Mouse (Mus musculus) limb, embryonic 15.5 days (tissue): ENCODE results near the gene Rnf212. TPM values are rescaled to one million over a fixed set of nuclear protein-coding genes. Genes with fewer than 3 reads are reported as not detected.

Experiments
- ATAC-seq: fragments of 200-750 bp; cut with Nextera tagmentation; 2 replicates; pipeline ENCODE4 v1.8.0; 2017; ENCODE audit warnings: low read depth, moderate TSS enrichment; ENCODE audit not compliant: insufficient number of reproducible peaks, low FRiP score, low TSS enrichment
- H3K27ac ChIP-seq: fragments of 300-500 bp; sonication (generic); 2 replicates; pipeline ENCODE4 v1.5.1; 2015; ENCODE audit warnings: moderate library complexity, mild to moderate bottlenecking, inconsistent platforms
- H3K27me3 ChIP-seq: fragments of 300-500 bp; sonication (generic); 2 replicates; pipeline ENCODE4 v1.6.1; 2015; ENCODE audit warnings: inconsistent platforms
- H3K36me3 ChIP-seq: fragments of 300-500 bp; sonication (generic); 2 replicates; pipeline ENCODE4 v1.6.1; 2015; ENCODE audit warnings: inconsistent platforms
- H3K4me1 ChIP-seq: fragments of 300-500 bp; sonication (generic); 2 replicates; pipeline ENCODE4 v1.6.1; 2015; ENCODE audit warnings: inconsistent platforms
- H3K4me2 ChIP-seq: fragments of 300-500 bp; sonication (generic); 2 replicates; pipeline ENCODE4 v1.6.1; 2015; ENCODE audit warnings: mild to moderate bottlenecking, inconsistent platforms
- H3K4me3 ChIP-seq: fragments of 300-500 bp; sonication (generic); 2 replicates; pipeline ENCODE4 v1.5.1; 2015; ENCODE audit warnings: mild to moderate bottlenecking, inconsistent platforms
- H3K9ac ChIP-seq: fragments of 300-500 bp; sonication (generic); 2 replicates; pipeline ENCODE4 v1.6.1; 2015; ENCODE audit warnings: inconsistent platforms
- H3K9me3 ChIP-seq: fragments of 300-500 bp; sonication (generic); 2 replicates; pipeline ENCODE4 v1.6.1; 2016; ENCODE audit warnings: inconsistent platforms
- WGBS: fragments of 180-500 bp; shearing (Covaris S2); methylation state at CpG from one replicate; pipeline ENCODE4 v1.1.7; 2015; 5-methylcytosine and 5-hydroxymethylcytosine counted together
- polyA plus RNA-seq: library from polyadenylated mRNA; unstranded; fragments of >200 nt; fragmentation: Nextera tagmentation; extraction: Ambion mirVana; gene quantifications from 2 replicates; pipeline ENCODE4 v1.2.1, GENCODE M21; 2015

The Rnf212 gene
- polyA plus RNA-seq, 1 experiment from 2014 or later = not detected

GRCm38 (mm10) chr5:108742596-108742995, 32.2 kb downstream of the Rnf212 start:
- Histone ChIP-seq H3K4me1 (no peaks in the 10 kb centered on the region), H3K9ac (no peak overlapping the region), H3K4me2 (no peak overlapping the region), H3K36me3 (no peaks in the 10 kb centered on the region), H3K27ac (no peak overlapping the region), H3K9me3 (no peaks in the 10 kb centered on the region), H3K4me3 (no peak overlapping the region), H3K27me3 (no peaks in the 10 kb centered on the region)
- ATAC-seq = no peak
- 63% methylated on average over 2 of the region's 2 CpGs for WGBS

DNA sequence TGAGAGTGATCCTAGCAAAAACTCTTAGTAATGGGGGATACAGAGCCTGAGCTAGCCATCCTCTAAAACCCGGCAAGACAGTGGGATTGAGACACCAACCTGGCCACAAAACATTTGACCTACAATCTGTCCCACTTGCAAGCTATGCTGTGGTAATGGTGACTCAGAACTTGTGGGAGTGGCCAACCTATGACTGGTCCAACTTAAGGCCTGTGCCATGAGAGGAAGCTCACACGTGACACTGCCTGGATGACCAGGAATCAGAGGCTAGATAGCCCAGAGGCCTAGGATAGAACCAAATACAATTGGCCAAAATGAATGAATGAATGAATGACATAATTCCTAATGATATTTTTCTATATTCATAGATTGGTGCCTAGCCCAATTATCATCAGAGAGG, 32.9 kb downstream of the Rnf212 start:
- H3K27ac ChIP-seq = no peak overlapping the region
- no peaks in the 10 kb centered on the region for H3K4me1 ChIP-seq
- 79% methylated on average over 2 of the region's 2 CpGs for WGBS
- no peak for ATAC-seq
- no peaks in the 10 kb centered on the region for H3K36me3 ChIP-seq
- H3K4me3 ChIP-seq = no peak overlapping the region
- no peaks in the 10 kb centered on the region for H3K27me3 ChIP-seq
- no peak overlapping the region for H3K9ac ChIP-seq
- H3K4me2 ChIP-seq = no peak overlapping the region
- H3K9me3 ChIP-seq = no peaks in the 10 kb centered on the region

DNA sequence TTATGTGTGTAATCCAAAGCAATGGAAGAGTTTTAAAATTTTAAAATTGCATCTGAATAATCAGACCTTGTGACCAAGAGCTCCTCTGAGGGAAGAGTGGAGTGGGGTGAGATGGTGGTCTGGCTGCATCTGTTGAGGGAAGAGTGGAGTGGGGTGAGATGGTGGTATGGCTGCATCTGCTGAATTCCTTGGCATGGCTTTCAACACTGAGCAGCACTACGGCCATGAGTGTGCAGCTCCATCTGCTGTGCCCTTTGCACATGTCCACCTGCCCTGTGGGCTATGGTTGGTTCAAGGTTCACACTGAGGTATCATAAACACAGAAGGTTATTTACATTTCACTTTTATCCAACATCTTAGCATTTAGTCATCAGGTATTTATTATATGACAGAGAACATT, 47.4 kb downstream of the Rnf212 start:
- no peak overlapping the region for H3K27ac ChIP-seq
- no peak overlapping the region for H3K4me3 ChIP-seq
- H3K9ac ChIP-seq = no peak overlapping the region
- no peaks in the 10 kb centered on the region for H3K36me3 ChIP-seq
- 80% methylated on average over 1 of the region's 1 CpGs for WGBS
- H3K9me3 ChIP-seq = no peaks in the 10 kb centered on the region
- no peaks in the 10 kb centered on the region for H3K27me3 ChIP-seq
- H3K4me2 ChIP-seq = no peak overlapping the region
- 0 out of 2 replicates have a peak, but pooled peaks cover 2% of the 10 kb centered on the region for H3K4me1 ChIP-seq
- ATAC-seq = no peak

DNA sequence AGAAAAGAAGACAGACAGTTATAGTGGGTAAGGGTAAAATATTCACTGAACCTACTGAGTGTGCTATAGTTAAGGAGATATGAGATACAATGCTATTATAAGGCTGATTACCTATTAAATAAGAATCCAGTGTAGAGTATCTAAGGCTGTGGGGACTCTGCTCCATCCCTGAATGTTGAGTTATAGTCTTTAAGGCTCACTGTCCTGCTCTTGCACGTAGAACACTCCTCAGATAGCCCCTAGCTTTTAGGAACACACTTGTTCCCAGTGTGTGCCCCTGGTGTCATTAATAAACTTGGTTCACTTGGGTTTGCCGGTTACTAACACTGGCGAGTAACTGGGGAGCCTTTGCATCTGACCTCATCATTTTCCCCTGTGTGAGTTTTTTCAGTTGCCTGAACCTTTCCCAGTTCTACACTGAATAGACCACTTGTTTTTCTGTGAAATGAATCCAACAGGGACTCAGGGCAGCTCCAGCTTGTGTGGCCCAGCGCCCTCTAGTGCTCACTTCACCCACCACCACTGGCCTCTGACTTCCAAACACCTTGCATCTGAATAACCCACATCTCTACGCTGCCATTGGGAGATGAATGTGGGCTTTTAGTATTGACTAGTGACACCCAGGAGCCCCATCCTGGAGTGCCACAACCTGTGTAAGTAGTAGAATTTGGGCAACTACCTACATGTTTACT, 48.1 kb downstream of the Rnf212 start:
- Histone ChIP-seq H3K4me3 (no peak overlapping the region), H3K9ac (no peak overlapping the region), H3K9me3 (no peaks in the 10 kb centered on the region), H3K4me1 (0 out of 2 replicates have a peak, but pooled peaks cover 2% of the 10 kb centered on the region), H3K4me2 (no peak overlapping the region), H3K27me3 (no peaks in the 10 kb centered on the region), H3K36me3 (no peaks in the 10 kb centered on the region), H3K27ac (no peak overlapping the region)
- WGBS = 17% methylated on average over 5 of the region's 5 CpGs
- no peak for ATAC-seq

- no peak overlapping the region for H3K9ac ChIP-seq
- WGBS = 58% methylated on average over 2 of the region's 2 CpGs
- H3K4me3 ChIP-seq = no peak overlapping the region
- H3K9me3 ChIP-seq = no peaks in the 10 kb centered on the region
- no peak for ATAC-seq
- no peak overlapping the region for H3K4me2 ChIP-seq
- H3K27me3 ChIP-seq = no peaks in the 10 kb centered on the region
- H3K36me3 ChIP-seq = no peaks in the 10 kb centered on the region
- H3K4me1 ChIP-seq = 0 out of 2 replicates have a peak, but pooled peaks cover 6% of the 10 kb centered on the region
- no peak overlapping the region for H3K27ac ChIP-seq
These were observed 50.8 kb downstream of the Rnf212 start for GRCm38 (mm10) chr5:108724006-108724405.

DNA sequence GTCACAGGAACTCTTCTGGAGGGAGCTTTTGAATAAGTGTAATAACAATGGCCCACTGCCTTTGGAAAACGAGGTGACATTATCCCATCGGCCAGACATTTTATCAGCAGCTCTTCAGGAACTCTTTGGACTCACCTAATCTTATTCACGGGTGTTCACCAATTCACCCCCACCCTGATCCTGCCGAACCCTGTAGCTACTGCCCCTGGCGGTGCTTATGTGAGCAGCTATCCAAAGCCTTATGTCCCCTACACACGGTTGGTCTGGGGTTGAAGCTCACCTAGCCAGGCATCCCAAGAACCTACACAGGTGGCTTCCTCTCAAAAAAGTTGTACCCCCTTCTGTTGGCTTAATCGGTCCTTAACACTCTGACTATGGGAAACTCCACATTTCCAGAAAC, 55.0 kb downstream of the Rnf212 start:
- Histone ChIP-seq H3K36me3 (no peaks in the 10 kb centered on the region), H3K4me3 (no peak overlapping the region), H3K9me3 (no peaks in the 10 kb centered on the region), H3K27ac (no peak overlapping the region), H3K4me2 (no peak overlapping the region), H3K27me3 (no peaks in the 10 kb centered on the region), H3K4me1 (peaks cover 22% of the 10 kb centered on the region), H3K9ac (no peak overlapping the region)
- 70% methylated on average over 7 of the region's 7 CpGs for WGBS
- no peak for ATAC-seq

GRCm38 (mm10) chr5:108718051-108718450, 56.7 kb downstream of the Rnf212 start:
- H3K4me3 ChIP-seq = no peak overlapping the region
- no peak overlapping the region for H3K9ac ChIP-seq
- no peak for ATAC-seq
- no peaks in the 10 kb centered on the region for H3K27me3 ChIP-seq
- peaks cover 35% of the 10 kb centered on the region for H3K4me1 ChIP-seq
- WGBS = 38% methylated on average over 4 of the region's 4 CpGs
- peak overlapping the region; percentile 19; the same call in 1 of the 2 replicates for H3K27ac ChIP-seq
- H3K36me3 ChIP-seq = no peaks in the 10 kb centered on the region
- no peaks in the 10 kb centered on the region for H3K9me3 ChIP-seq
- H3K4me2 ChIP-seq = no peak overlapping the region

DNA sequence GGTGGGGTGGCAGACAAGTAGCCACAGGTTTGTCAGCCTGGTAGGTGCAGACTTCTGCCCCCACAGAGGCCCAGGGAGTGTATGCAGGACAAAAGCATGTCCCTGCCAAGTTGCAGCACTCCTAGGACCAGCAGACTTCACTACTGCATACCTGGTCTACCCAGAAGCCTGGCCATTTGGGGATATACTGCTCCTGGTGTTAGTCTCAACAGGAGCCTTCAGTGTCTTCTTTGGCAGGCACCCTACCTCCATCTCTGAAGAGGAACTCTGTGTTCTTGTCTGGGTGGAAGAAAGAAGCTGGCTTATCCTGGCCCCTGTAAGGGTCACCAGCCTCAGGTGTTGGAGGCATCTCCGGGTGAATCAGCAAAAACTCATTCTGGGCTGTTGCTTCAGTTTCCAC, 58.8 kb downstream of the Rnf212 start:
- Histone ChIP-seq H3K4me2 (no peak overlapping the region), H3K9ac (no peak overlapping the region), H3K27ac (no peak overlapping the region), H3K36me3 (no peaks in the 10 kb centered on the region), H3K4me1 (peaks cover 35% of the 10 kb centered on the region), H3K27me3 (no peaks in the 10 kb centered on the region), H3K4me3 (no peak overlapping the region), H3K9me3 (no peaks in the 10 kb centered on the region)
- 55% methylated on average over 1 of the region's 1 CpGs for WGBS
- no peak for ATAC-seq

DNA sequence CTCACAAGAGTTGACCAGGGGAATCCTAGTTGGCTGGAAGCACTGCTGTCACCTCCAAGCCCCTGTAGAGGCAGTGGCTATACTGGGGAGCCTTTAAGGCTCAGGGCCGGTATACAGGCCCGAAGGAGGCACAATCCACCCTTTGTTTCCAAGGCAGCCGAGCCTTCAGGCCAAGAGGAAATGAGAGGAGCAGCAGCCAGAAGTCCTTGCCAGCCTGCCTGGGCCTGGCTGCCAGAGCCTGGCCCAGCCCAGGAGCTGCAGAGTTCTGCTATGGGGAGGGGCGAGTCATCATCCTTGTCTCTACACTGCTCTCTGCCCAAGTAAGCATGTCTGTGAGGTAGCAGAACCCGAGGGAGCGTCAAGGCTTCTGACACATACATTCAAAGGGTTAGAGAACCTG, 60.6 kb downstream of the Rnf212 start:
- H3K27me3 ChIP-seq = no peaks in the 10 kb centered on the region
- H3K9me3 ChIP-seq = no peaks in the 10 kb centered on the region
- 41% methylated on average over 6 of the region's 6 CpGs for WGBS
- H3K4me2 ChIP-seq = no peak overlapping the region
- H3K9ac ChIP-seq = no peak overlapping the region
- ATAC-seq = peak; percentile 63; the same call in 1 of the 2 replicates
- H3K4me1 ChIP-seq = peaks cover 32% of the 10 kb centered on the region
- no peak overlapping the region for H3K4me3 ChIP-seq
- H3K36me3 ChIP-seq = no peaks in the 10 kb centered on the region
- H3K27ac ChIP-seq = peak overlapping the region; percentile 83

- Histone ChIP-seq H3K4me3 (no peak overlapping the region), H3K27me3 (no peaks in the 10 kb centered on the region), H3K4me1 (peaks cover 28% of the 10 kb centered on the region), H3K4me2 (no peak overlapping the region), H3K36me3 (no peaks in the 10 kb centered on the region), H3K9ac (no peak overlapping the region), H3K9me3 (no peaks in the 10 kb centered on the region), H3K27ac (peak overlapping the region; percentile 83)
- ATAC-seq = no peak
These were observed 61.1 kb downstream of the Rnf212 start for GRCm38 (mm10) chr5:108713691-108714090.

DNA sequence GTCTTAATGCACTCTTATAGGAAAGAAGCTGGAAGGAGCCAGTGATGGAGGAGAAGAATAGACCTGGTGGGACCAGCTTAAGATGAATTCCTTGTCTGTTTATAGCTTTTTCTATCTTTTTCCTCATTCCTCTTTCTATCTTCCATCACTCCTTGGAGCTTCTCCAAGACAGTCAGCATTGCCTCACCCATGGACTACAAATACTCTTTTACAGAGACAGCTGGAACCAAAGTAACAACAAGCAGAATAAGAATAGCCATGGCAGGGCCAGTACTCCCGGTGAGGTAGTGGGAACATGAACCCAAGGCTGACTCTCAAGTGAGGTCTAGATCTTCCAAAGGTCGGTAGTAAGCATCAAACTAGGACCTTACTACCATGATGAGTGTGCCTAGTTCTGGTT, 61.7 kb downstream of the Rnf212 start:
- Histone ChIP-seq H3K9me3 (no peaks in the 10 kb centered on the region), H3K4me1 (peaks cover 22% of the 10 kb centered on the region), H3K36me3 (peaks cover 4% of the 10 kb centered on the region; the same call in 1 of the 2 replicates), H3K9ac (no peak overlapping the region), H3K4me3 (no peak overlapping the region), H3K27ac (peak overlapping the region; percentile 83), H3K27me3 (no peaks in the 10 kb centered on the region), H3K4me2 (no peak overlapping the region)
- no peak for ATAC-seq
- WGBS = 82% methylated on average over 2 of the region's 2 CpGs

GRCm38 (mm10) chr5:108711968-108712367, 62.8 kb downstream of the Rnf212 start:
- ATAC-seq = no peak

More at GRCm38 (mm10) chr5:108711968-108712367, 62.8 kb downstream of the Rnf212 start:
- no peak overlapping the region for H3K4me3 ChIP-seq
- peaks cover 15% of the 10 kb centered on the region for H3K4me1 ChIP-seq
- no peaks in the 10 kb centered on the region for H3K27me3 ChIP-seq
- H3K9ac ChIP-seq = no peak overlapping the region
- H3K4me2 ChIP-seq = no peak overlapping the region
- H3K9me3 ChIP-seq = no peaks in the 10 kb centered on the region
- 76% methylated on average over 6 of the region's 6 CpGs for WGBS
- peaks cover 14% of the 10 kb centered on the region for H3K36me3 ChIP-seq
- peak overlapping the region; percentile 83; the same call in 1 of the 2 replicates for H3K27ac ChIP-seq
